Mouse (Mus musculus): ENCODE results near the gene Tmem252. TPM values are rescaled to one million over a fixed set of nuclear protein-coding genes. Genes with fewer than 3 reads are reported as not detected.
"Not testable (repeated sequence)": the region's sequence is repeated elsewhere in the genome, so short reads cannot be mapped to it uniquely, and the experiment has no call there.

Gene Tmem252
- polyA plus RNA-seq, 1 experiment from 2014 or later, result 6.0 TPM

DNA sequence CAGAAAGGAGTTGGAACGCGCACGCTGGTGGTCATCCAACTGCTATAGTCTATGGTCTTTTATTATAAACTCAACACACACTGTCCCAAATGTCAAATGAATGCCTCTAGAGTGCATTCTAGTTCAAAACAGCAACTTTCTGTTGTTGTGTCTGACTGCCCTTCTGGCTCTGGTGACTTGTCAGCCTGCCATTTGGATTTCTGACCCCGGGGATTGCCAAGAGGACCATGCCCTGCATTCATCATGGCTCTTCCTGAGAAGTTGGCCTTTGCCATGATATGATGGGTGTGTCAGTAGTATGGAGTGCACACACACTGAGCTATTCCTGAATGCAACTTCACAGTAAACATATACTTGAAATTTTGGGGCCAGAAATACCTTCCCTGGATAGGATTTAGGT, 15.7 kb downstream of the Tmem252 start:
- Histone ChIP-seq H3K4me3 (ENCODE audit: low read depth, low read length) (no peak overlapping the region), H3K9me3 (replicated peaks; ENCODE audit: control insufficient read depth, low read length) (no peaks in the 10 kb centered on the region), H3K4me1 (ENCODE audit: control insufficient read depth, insufficient read depth, low read length) (peaks cover 4% of the 10 kb centered on the region), H3K27me3 (ENCODE audit: control insufficient read depth, insufficient read depth, low read length) (no peaks in the 10 kb centered on the region), H3K4me2 (no peak overlapping the region), H3K27ac (ENCODE audit: low read depth, low read length) (no peak overlapping the region), H3K9ac (ENCODE audit: low read depth, low read length) (no peak overlapping the region), H3K36me3 (ENCODE audit: control insufficient read depth, insufficient read depth, low read length) (no peaks in the 10 kb centered on the region)
- WGBS (ENCODE audit: insufficient replicate concordance), result 95% methylated on average over 4 of the region's 4 CpGs
- no peak for ATAC-seq (replicated peaks; ENCODE audit: insufficient number of reproducible peaks, low FRiP score, low TSS enrichment)

DNA sequence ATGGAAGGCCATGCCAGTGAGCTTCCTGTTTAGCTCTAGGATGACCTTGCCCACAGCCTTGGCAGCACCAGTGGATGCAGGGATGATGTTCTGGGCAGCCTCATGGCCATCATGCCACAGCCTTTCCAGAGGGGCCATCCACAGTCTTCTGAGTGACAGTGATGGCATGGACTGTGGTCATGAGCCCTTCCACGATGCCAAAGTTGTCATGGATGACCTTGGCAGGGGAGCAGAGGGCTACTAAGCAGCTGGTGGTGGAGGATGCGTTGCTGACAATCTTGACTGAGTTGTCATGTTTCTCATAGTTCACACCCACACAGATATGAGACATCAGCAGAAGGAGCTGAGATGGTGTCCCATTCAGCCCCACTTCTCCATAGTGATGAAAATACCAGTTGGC, 18.9 kb downstream of the Tmem252 start:
- H3K27ac ChIP-seq (ENCODE audit: low read depth, low read length), result no peak overlapping the region
- H3K9me3 ChIP-seq (replicated peaks; ENCODE audit: control insufficient read depth, low read length), result no peaks in the 10 kb centered on the region
- H3K9ac ChIP-seq (ENCODE audit: low read depth, low read length), result no peak overlapping the region
- no peak overlapping the region for H3K4me2 ChIP-seq
- no peaks in the 10 kb centered on the region for H3K36me3 ChIP-seq (ENCODE audit: control insufficient read depth, insufficient read depth, low read length)
- H3K4me3 ChIP-seq (ENCODE audit: low read depth, low read length), result no peak overlapping the region
- H3K4me1 ChIP-seq (ENCODE audit: control insufficient read depth, insufficient read depth, low read length), result peaks cover 4% of the 10 kb centered on the region
- WGBS (ENCODE audit: insufficient replicate concordance), result 61% methylated on average over 2 of the region's 2 CpGs
- no peaks in the 10 kb centered on the region for H3K27me3 ChIP-seq (ENCODE audit: control insufficient read depth, insufficient read depth, low read length)
- ATAC-seq (replicated peaks; ENCODE audit: insufficient number of reproducible peaks, low FRiP score, low TSS enrichment), result no peak

DNA sequence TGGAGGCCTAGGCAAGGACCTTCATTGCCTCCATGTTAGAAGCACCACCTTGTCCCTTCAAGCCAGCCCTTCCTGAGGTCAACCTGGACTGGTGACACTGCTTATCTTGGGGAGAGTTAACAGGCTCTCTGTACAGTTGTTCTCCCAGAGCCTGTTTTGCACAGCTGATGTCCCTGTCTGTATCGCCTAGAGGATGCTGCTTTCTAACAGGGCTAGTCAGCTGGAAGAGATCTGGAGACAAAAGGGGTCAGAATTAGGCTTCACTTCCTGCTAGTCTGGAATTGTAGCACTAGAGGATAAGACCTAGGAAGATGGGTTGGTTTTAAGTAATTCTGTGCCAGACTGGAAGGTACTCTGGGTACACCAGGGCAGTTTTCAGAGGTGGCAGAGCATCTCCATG, 24.1 kb downstream of the Tmem252 start:
- Histone ChIP-seq H3K9ac (ENCODE audit: low read depth, low read length) (no peak overlapping the region), H3K4me1 (ENCODE audit: control insufficient read depth, insufficient read depth, low read length) (0 out of 2 replicates have a peak, but pooled peaks cover 5% of the 10 kb centered on the region), H3K27me3 (ENCODE audit: control insufficient read depth, insufficient read depth, low read length) (no peaks in the 10 kb centered on the region), H3K4me3 (ENCODE audit: low read depth, low read length) (no peak overlapping the region), H3K9me3 (replicated peaks; ENCODE audit: control insufficient read depth, low read length) (no peaks in the 10 kb centered on the region), H3K27ac (ENCODE audit: low read depth, low read length) (no peak overlapping the region), H3K4me2 (no peak overlapping the region), H3K36me3 (ENCODE audit: control insufficient read depth, insufficient read depth, low read length) (no peaks in the 10 kb centered on the region)
- WGBS (ENCODE audit: insufficient replicate concordance), result 33% methylated on average over 1 of the region's 1 CpGs
- no peak for ATAC-seq (replicated peaks; ENCODE audit: insufficient number of reproducible peaks, low FRiP score, low TSS enrichment)

DNA sequence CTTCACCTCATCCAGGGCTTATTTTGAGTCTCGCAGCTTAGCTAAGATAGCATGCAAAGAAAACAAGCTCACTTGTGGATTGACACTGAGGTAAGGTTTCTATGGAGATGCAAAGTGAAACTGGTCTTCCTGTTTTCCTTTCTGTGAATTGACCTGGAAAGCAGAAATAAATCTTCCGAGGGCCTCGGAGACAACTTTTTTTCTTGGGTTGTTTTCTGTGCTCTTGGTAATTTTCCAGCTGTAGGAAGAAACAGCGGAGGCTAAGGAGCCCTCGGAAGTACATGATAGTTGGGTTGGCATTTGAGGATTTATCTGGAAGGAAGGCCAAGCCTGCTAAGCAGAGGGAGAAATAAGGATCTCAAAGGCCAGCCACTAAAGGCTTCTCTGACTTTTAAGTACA, 24.8 kb downstream of the Tmem252 start:
- Histone ChIP-seq H3K36me3 (ENCODE audit: control insufficient read depth, insufficient read depth, low read length) (no peaks in the 10 kb centered on the region), H3K9ac (ENCODE audit: low read depth, low read length) (no peak overlapping the region), H3K27me3 (ENCODE audit: control insufficient read depth, insufficient read depth, low read length) (no peaks in the 10 kb centered on the region), H3K4me3 (ENCODE audit: low read depth, low read length) (no peak overlapping the region), H3K4me2 (no peak overlapping the region), H3K9me3 (replicated peaks; ENCODE audit: control insufficient read depth, low read length) (no peaks in the 10 kb centered on the region), H3K4me1 (ENCODE audit: control insufficient read depth, insufficient read depth, low read length) (0 out of 2 replicates have a peak, but pooled peaks cover 5% of the 10 kb centered on the region), H3K27ac (ENCODE audit: low read depth, low read length) (no peak overlapping the region)
- 59% methylated on average over 5 of the region's 5 CpGs for WGBS (ENCODE audit: insufficient replicate concordance)
- no peak for ATAC-seq (replicated peaks; ENCODE audit: insufficient number of reproducible peaks, low FRiP score, low TSS enrichment)

GRCm38 (mm10) chr19:24699196-24699595, 25.4 kb downstream of the Tmem252 start:
- no peak overlapping the region for H3K4me3 ChIP-seq (ENCODE audit: low read depth, low read length)
- no peaks in the 10 kb centered on the region for H3K9me3 ChIP-seq (replicated peaks; ENCODE audit: control insufficient read depth, low read length)
- H3K27ac ChIP-seq (ENCODE audit: low read depth, low read length), result no peak overlapping the region
- H3K9ac ChIP-seq (ENCODE audit: low read depth, low read length), result no peak overlapping the region
- no peaks in the 10 kb centered on the region for H3K27me3 ChIP-seq (ENCODE audit: control insufficient read depth, insufficient read depth, low read length)
- no peaks in the 10 kb centered on the region for H3K36me3 ChIP-seq (ENCODE audit: control insufficient read depth, insufficient read depth, low read length)
- WGBS (ENCODE audit: insufficient replicate concordance), result 69% methylated on average over 3 of the region's 3 CpGs
- H3K4me2 ChIP-seq, result no peak overlapping the region
- no peak for ATAC-seq (replicated peaks; ENCODE audit: insufficient number of reproducible peaks, low FRiP score, low TSS enrichment)
- H3K4me1 ChIP-seq (ENCODE audit: control insufficient read depth, insufficient read depth, low read length), result 0 out of 2 replicates have a peak, but pooled peaks cover 5% of the 10 kb centered on the region

DNA sequence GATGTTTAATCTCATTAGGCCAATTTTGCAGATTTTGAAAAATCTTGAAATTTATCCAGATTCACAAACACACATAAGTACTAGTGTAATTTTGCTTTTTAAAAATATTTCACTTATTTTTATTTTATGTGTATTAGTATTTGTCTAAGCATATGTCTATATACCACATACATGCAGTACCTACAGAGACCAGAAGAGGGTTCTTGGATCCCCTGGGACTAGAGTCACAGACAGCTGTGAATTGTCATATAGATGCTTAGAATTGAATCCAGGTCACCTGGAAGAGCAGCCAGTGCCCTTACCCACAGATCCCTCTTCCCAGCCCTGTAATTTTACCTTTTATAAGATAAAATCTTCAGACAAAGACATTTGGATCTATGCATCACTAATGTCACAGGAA, 26.1 kb downstream of the Tmem252 start:
- H3K36me3 ChIP-seq (ENCODE audit: control insufficient read depth, insufficient read depth, low read length), result no peaks in the 10 kb centered on the region
- H3K27ac ChIP-seq (ENCODE audit: low read depth, low read length), result no peak overlapping the region
- no peak overlapping the region for H3K4me3 ChIP-seq (ENCODE audit: low read depth, low read length)
- no peak overlapping the region for H3K4me2 ChIP-seq
- ATAC-seq (replicated peaks; ENCODE audit: insufficient number of reproducible peaks, low FRiP score, low TSS enrichment), result no peak
- H3K4me1 ChIP-seq (ENCODE audit: control insufficient read depth, insufficient read depth, low read length), result 0 out of 2 replicates have a peak, but pooled peaks cover 5% of the 10 kb centered on the region
- no peak overlapping the region for H3K9ac ChIP-seq (ENCODE audit: low read depth, low read length)
- no peaks in the 10 kb centered on the region for H3K27me3 ChIP-seq (ENCODE audit: control insufficient read depth, insufficient read depth, low read length)
- H3K9me3 ChIP-seq (replicated peaks; ENCODE audit: control insufficient read depth, low read length), result no peaks in the 10 kb centered on the region

DNA sequence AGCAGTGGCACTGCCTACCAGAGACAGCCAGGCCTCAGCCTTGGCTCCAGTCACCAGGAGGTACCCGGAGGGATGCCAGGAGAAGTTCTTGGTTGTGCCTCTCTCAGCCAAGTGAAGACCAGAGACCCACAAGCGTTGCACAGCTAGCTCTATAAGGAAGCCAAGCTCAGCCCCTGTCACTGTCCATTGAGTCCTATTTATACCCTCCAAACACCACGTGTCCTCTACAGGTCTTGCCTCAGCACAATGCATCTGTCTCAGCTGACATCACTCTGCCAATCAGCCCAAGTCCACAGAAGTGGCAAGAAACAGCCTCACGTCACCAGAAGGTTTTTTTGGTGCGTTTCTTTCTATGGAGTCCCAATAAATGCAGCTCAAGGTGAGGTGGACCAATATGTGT, 26.9 kb downstream of the Tmem252 start:
- H3K27me3 ChIP-seq (ENCODE audit: control insufficient read depth, insufficient read depth, low read length), result no peaks in the 10 kb centered on the region
- no peak for ATAC-seq (replicated peaks; ENCODE audit: insufficient number of reproducible peaks, low FRiP score, low TSS enrichment)
- H3K4me3 ChIP-seq (ENCODE audit: low read depth, low read length), result no peak overlapping the region
- 67% methylated on average over 5 of the region's 5 CpGs for WGBS (ENCODE audit: insufficient replicate concordance)
- H3K27ac ChIP-seq (ENCODE audit: low read depth, low read length), result no peak overlapping the region
- no peak overlapping the region for H3K9ac ChIP-seq (ENCODE audit: low read depth, low read length)
- no peaks in the 10 kb centered on the region for H3K9me3 ChIP-seq (replicated peaks; ENCODE audit: control insufficient read depth, low read length)
- 0 out of 2 replicates have a peak, but pooled peaks cover 5% of the 10 kb centered on the region for H3K4me1 ChIP-seq (ENCODE audit: control insufficient read depth, insufficient read depth, low read length)
- H3K36me3 ChIP-seq (ENCODE audit: control insufficient read depth, insufficient read depth, low read length), result no peaks in the 10 kb centered on the region
- H3K4me2 ChIP-seq, result no peak overlapping the region

DNA sequence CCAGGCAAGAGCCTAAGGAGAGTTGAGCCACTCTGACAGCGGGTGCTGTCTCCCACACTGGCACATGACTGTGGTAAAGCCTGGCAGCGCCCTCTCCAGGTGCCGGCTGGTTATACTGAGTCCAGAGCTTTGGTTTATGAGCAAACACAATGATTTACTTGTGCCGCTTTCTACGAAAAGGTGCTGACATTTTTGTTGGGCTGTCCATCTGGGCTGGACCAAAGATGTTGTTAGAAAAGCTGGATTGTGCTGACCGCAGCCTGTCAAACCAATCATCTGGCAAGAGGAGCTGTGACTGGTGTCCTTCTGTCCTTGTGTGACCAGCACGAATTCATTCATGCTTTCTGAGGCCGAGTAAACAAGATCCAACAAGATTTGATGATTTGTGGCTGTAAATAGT, 27.9 kb downstream of the Tmem252 start:
- H3K36me3 ChIP-seq (ENCODE audit: control insufficient read depth, insufficient read depth, low read length), result no peaks in the 10 kb centered on the region
- ATAC-seq (replicated peaks; ENCODE audit: insufficient number of reproducible peaks, low FRiP score, low TSS enrichment), result no peak
- H3K9ac ChIP-seq (ENCODE audit: low read depth, low read length), result no peak overlapping the region
- H3K9me3 ChIP-seq (replicated peaks; ENCODE audit: control insufficient read depth, low read length), result no peaks in the 10 kb centered on the region
- H3K4me1 ChIP-seq (ENCODE audit: control insufficient read depth, insufficient read depth, low read length), result peaks cover 5% of the 10 kb centered on the region; the same call in 1 of the 2 replicates
- WGBS (ENCODE audit: insufficient replicate concordance), result 65% methylated on average over 8 of the region's 8 CpGs
- no peak overlapping the region for H3K4me2 ChIP-seq
- H3K27me3 ChIP-seq (ENCODE audit: control insufficient read depth, insufficient read depth, low read length), result no peaks in the 10 kb centered on the region
- no peak overlapping the region for H3K4me3 ChIP-seq (ENCODE audit: low read depth, low read length)
- no peak overlapping the region for H3K27ac ChIP-seq (ENCODE audit: low read depth, low read length)

DNA sequence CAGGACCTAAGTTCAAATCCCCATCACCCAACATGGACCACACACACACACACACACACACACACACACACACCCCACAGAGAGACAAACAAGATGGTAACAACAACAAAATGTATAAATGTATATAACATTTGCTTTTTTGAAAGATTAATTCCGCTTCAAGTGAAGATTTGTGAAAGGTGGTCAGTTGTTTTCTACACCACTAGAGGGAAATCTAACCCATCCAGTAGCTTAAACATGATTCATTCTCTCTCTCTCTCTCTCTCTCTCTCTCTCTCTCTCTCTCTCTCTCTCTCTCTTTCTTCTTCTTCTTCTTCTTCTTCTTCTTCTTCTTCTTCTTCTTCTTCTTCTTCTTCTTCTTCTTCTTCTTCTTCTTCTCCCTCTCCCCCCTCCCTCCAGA, 29.4 kb downstream of the Tmem252 start:
- H3K4me2 ChIP-seq; H3K27ac ChIP-seq (ENCODE audit: low read depth, low read length); H3K9me3 ChIP-seq (replicated peaks; ENCODE audit: control insufficient read depth, low read length); H3K36me3 ChIP-seq (ENCODE audit: control insufficient read depth, insufficient read depth, low read length); H3K9ac ChIP-seq (ENCODE audit: low read depth, low read length); H3K4me3 ChIP-seq (ENCODE audit: low read depth, low read length); ATAC-seq (replicated peaks; ENCODE audit: insufficient number of reproducible peaks, low FRiP score, low TSS enrichment); H3K27me3 ChIP-seq (ENCODE audit: control insufficient read depth, insufficient read depth, low read length): not testable (repeated sequence)
- 70% methylated on average over 1 of the region's 1 CpGs for WGBS (ENCODE audit: insufficient replicate concordance)
- H3K4me1 ChIP-seq (ENCODE audit: control insufficient read depth, insufficient read depth, low read length), result peaks cover 16% of the 10 kb centered on the region

Data from heart, embryonic 11.5 days (tissue).